8 mouse cellular contexts compared by ENCODE assay signal in genomic region chr6:54815428-54816130, GRCm38 (mm10). TPM values are rescaled to one million over a fixed set of nuclear protein-coding genes. Genes with fewer than 3 reads are reported as not detected.
DNase-seq lines count a peak whose midpoint lies in the region; ATAC-seq and TF ChIP-seq lines count a peak whose summit lies in the region.

No protein-coding gene starts in this region.

- no peak overlapping the region for H3K27ac ChIP-seq in heart, embryonic 15.5 days
- H3K27ac ChIP-seq in MEL (ENCODE audit: control insufficient read depth, low read depth, low read length) = peak overlapping the region; percentile 50
- H3K27ac ChIP-seq in hindbrain, embryonic 12.5 days = no peak overlapping the region
- no peak overlapping the region for H3K27ac ChIP-seq in midbrain, embryonic 12.5 days (replicated peaks)

- peaks cover 41% of the 10 kb centered on the region for H3K4me1 ChIP-seq in heart, embryonic 15.5 days (replicated peaks)
- peaks cover 9 to 22% of the 10 kb centered on the region in 2 experiments for H3K4me1 ChIP-seq in MEL (ENCODE audit: control insufficient read depth in 1 of 2, insufficient read depth in 2 of 2, low read length in 2 of 2)
- H3K4me1 ChIP-seq in hindbrain, embryonic 12.5 days = peaks cover 19% of the 10 kb centered on the region
- H3K4me1 ChIP-seq in midbrain, embryonic 12.5 days = peaks cover 25% of the 10 kb centered on the region

- H3K4me3 ChIP-seq in heart, embryonic 15.5 days = no peak overlapping the region
- peak overlapping the region; percentile 21 to 48 for H3K4me3 ChIP-seq in MEL (ENCODE audit: control insufficient read depth in 1 of 2, insufficient read depth in 1 of 2, low read depth in 2 of 2, low read length in 2 of 2)
- no peak overlapping the region for H3K4me3 ChIP-seq in hindbrain, embryonic 12.5 days
- no peak overlapping the region for H3K4me3 ChIP-seq in midbrain, embryonic 12.5 days

- ATAC-seq in heart, embryonic 15.5 days (replicated peaks; ENCODE audit: insufficient number of reproducible peaks, insufficient read depth, low FRiP score, low read depth) = no peak
- ATAC-seq in hindbrain, embryonic 12.5 days (ENCODE audit: low FRiP score) = no peak
- ATAC-seq in midbrain, embryonic 12.5 days (ENCODE audit: low FRiP score, low read depth) = no peak
- no peak for ATAC-seq in granulocyte monocyte progenitor cell, adult 5-6 weeks (replicated peaks; ENCODE audit: poor library complexity, severe bottlenecking)

- no peaks in the 10 kb centered on the region for H3K36me3 ChIP-seq in heart, embryonic 15.5 days
- H3K36me3 ChIP-seq in MEL (ENCODE audit: control insufficient read depth in 1 of 2, insufficient read depth in 2 of 2, low read length in 2 of 2) = peaks cover 0 to 27% of the 10 kb centered on the region in 2 experiments; a peak in 2 of 4 replicates
- no peaks in the 10 kb centered on the region for H3K36me3 ChIP-seq in hindbrain, embryonic 12.5 days
- no peaks in the 10 kb centered on the region for H3K36me3 ChIP-seq in midbrain, embryonic 12.5 days

- 79% methylated on average over 9 of the region's 9 CpGs for WGBS in heart, embryonic 15.5 days
- 87% methylated on average over 9 of the region's 9 CpGs for WGBS in hindbrain, embryonic 12.5 days
- WGBS in midbrain, embryonic 12.5 days = 78% methylated on average over 9 of the region's 9 CpGs

- H3K9ac ChIP-seq in heart, embryonic 15.5 days = no peak overlapping the region
- peak overlapping the region; percentile 56 for H3K9ac ChIP-seq in MEL (ENCODE audit: control insufficient read depth, low read depth, low read length, poor library complexity, severe bottlenecking)
- no peak overlapping the region for H3K9ac ChIP-seq in hindbrain, embryonic 12.5 days
- no peak overlapping the region for H3K9ac ChIP-seq in midbrain, embryonic 12.5 days (replicated peaks)

- no peak for DNase-seq in heart, adult 18-20 months
- peak; percentile 66 for DNase-seq in MEL (ENCODE audit: low read depth, low spot score)
- no peak for DNase-seq in retina, postnatal 1 day
- DNase-seq in thymus, postnatal 14 days = no peak

- TF ChIP-seq POLR2A in MEL (IDR thresholded peaks at IDR 0.05; ENCODE audit: control insufficient read depth in 1 of 2, insufficient read depth in 1 of 2, low read depth in 1 of 2, low read length in 2 of 2, poor library complexity in 1 of 2) = no peak

- H3K4me2 ChIP-seq in heart, embryonic 15.5 days = peak overlapping the region; percentile 55
- peak overlapping the region; percentile 51; the same call in 1 of the 2 replicates for H3K4me2 ChIP-seq in hindbrain, embryonic 12.5 days (replicated peaks)
- peak overlapping the region; percentile 69; the same call in 1 of the 2 replicates for H3K4me2 ChIP-seq in midbrain, embryonic 12.5 days (replicated peaks)

- peaks cover 26% of the 10 kb centered on the region for H3K79me2 ChIP-seq in MEL (ENCODE audit: control insufficient read depth, insufficient read depth, low read length, poor library complexity)

- H3K27me3 ChIP-seq in heart, embryonic 15.5 days = no peaks in the 10 kb centered on the region
- H3K27me3 ChIP-seq in MEL (ENCODE audit: control insufficient read depth in 1 of 2, insufficient read depth in 2 of 2, low read length in 2 of 2) = no peaks in the 10 kb centered on the region
- H3K27me3 ChIP-seq in hindbrain, embryonic 12.5 days = peaks cover 7% of the 10 kb centered on the region; the same call in 1 of the 2 replicates
- peaks cover 6% of the 10 kb centered on the region; the same call in 1 of the 2 replicates for H3K27me3 ChIP-seq in midbrain, embryonic 12.5 days

- no peak for TF ChIP-seq RAD21 in MEL (IDR thresholded peaks at IDR 0.05; ENCODE audit: low read depth, low read length)

- no peak for TF ChIP-seq CTCF in MEL (IDR thresholded peaks at IDR 0.05 in 2 of 3, conservative IDR thresholded peaks at IDR 0.05 in 1 of 3; ENCODE audit: control insufficient read depth in 1 of 3, insufficient read depth in 1 of 3, low read depth in 2 of 3, low read length in 3 of 3, poor library complexity in 1 of 3, severe bottlenecking in 1 of 3)

- H3K9me3 ChIP-seq in heart, embryonic 15.5 days (replicated peaks) = no peaks in the 10 kb centered on the region
- H3K9me3 ChIP-seq in MEL (replicated peaks; ENCODE audit: insufficient read depth, low read length) = no peaks in the 10 kb centered on the region
- no peaks in the 10 kb centered on the region for H3K9me3 ChIP-seq in hindbrain, embryonic 12.5 days (replicated peaks)
- no peaks in the 10 kb centered on the region for H3K9me3 ChIP-seq in midbrain, embryonic 12.5 days

- no peak for TF ChIP-seq EP300 in MEL (IDR thresholded peaks at IDR 0.05; ENCODE audit: low read depth in 1 of 2, low read length in 2 of 2)

TF ChIP-seq in MEL, 35 proteins besides CTCF, POLR2A, EP300 and RAD21:
- no peak for TF ChIP-seq NRF1 (IDR thresholded peaks at IDR 0.05; ENCODE audit: insufficient read depth, low read depth, low read length, poor library complexity, severe bottlenecking)
- TF ChIP-seq CHD1 (IDR thresholded peaks at IDR 0.05; ENCODE audit: low read depth, low read length) = 0 out of 2 replicates have a peak, but pooled peaks have one; percentile 54
- TF ChIP-seq ETS1 (IDR thresholded peaks at IDR 0.05; ENCODE audit: low read depth, low read length) = 0 out of 2 replicates have a peak, but pooled peaks have one; percentile 9
- no peak for TF ChIP-seq RCOR1 (IDR thresholded peaks at IDR 0.05; ENCODE audit: low read depth, low read length)
- peak; percentile 89 for TF ChIP-seq TBP (IDR thresholded peaks at IDR 0.05; ENCODE audit: low read depth, low read length)
- no peak for TF ChIP-seq GABPA (IDR thresholded peaks at IDR 0.05; ENCODE audit: low read depth, low read length)
- 0 out of 2 replicates have a peak, but pooled peaks have one; percentile 22 for TF ChIP-seq MAZ (IDR thresholded peaks at IDR 0.05; ENCODE audit: low read depth, low read length)

RNA-seq across cellular contexts. Expression of gene Znrf2, which starts 1.1 kb away (rescaled TPM):
- polyA plus RNA-seq in heart, embryonic 15.5 days (2015; fragmentation: Nextera tagmentation; extraction: Ambion mirVana) = 2.7 and 2.8 TPM in 2 replicates
- 10 to 100 TPM; 17.7 to 18.1 TPM for total RNA-seq in heart, adult 18-20 months (2021)
- 21.3 and 24.2 TPM in 2 replicates for total RNA-seq in MEL (2012; rRNA removed)
- 10 to 100 TPM in 1 of 2 experiments, not detected in 1; 16.1 TPM for polyA plus RNA-seq in MEL (2012; ENCODE audit: insufficient read depth in 1 of 2, insufficient read length in 2 of 2, low read depth in 1 of 2, low replicate concordance in 2 of 2, missing spikeins in 1 of 2)
- 3.9 and 4.1 TPM in 2 replicates for polyA plus RNA-seq in hindbrain, embryonic 12.5 days (2016; fragmentation: Nextera tagmentation; extraction: Ambion mirVana)
- 3.6 and 4.4 TPM in 2 replicates for polyA plus RNA-seq in midbrain, embryonic 12.5 days (2016; fragmentation: Nextera tagmentation; extraction: Ambion mirVana)
- total RNA-seq in granulocyte monocyte progenitor cell, adult 5-6 weeks (2014; fragmentation: Nextera tagmentation) = 50.5 and 62.5 TPM in 2 replicates
- 66.7 and 73.5 TPM in 2 replicates for total RNA-seq in granulocyte monocyte progenitor cell, adult 5-6 weeks (2017)

Comparison
In these comparisons a context has a peak if more than half of its experiments do, and no peak if none do; other contexts are left out.
1. H3K4me3 ChIP-seq: peak in MEL (2 of 2); none in heart, embryonic 15.5 days (single experiment), hindbrain, embryonic 12.5 days (single experiment) and midbrain, embryonic 12.5 days (single experiment).
2. Peak in every context shown above with its lines, with median percentiles within 50 percentile points of each other: H3K4me2 ChIP-seq.